Mouse (Mus musculus) hindbrain, embryonic 15.5 days (tissue): ENCODE results near the gene Supt7l. TPM values are rescaled to one million over a fixed set of nuclear protein-coding genes. Genes with fewer than 3 reads are reported as not detected.

Source experiments
- ATAC-seq: fragments of 200-750 bp; cut with Nextera tagmentation; 2 replicates; pipeline ENCODE4 v1.8.0; 2017; ENCODE audit warnings: low read depth, moderate number of reproducible peaks, moderate TSS enrichment; ENCODE audit not compliant: low FRiP score
- H3K27ac ChIP-seq: fragments of 300-500 bp; sonication (generic); replicated peaks from 2 replicates; pipeline ENCODE4 v1.5.1; 2015; ENCODE audit warnings: mild to moderate bottlenecking, inconsistent platforms
- H3K27me3 ChIP-seq: fragments of 300-500 bp; sonication (generic); 2 replicates; pipeline ENCODE4 v1.6.1; 2015; ENCODE audit warnings: control low read depth, inconsistent platforms
- H3K36me3 ChIP-seq: fragments of 300-500 bp; sonication (generic); 2 replicates; pipeline ENCODE4 v1.6.1; 2015; ENCODE audit warnings: control low read depth, inconsistent platforms
- H3K4me1 ChIP-seq: fragments of 300-500 bp; sonication (generic); replicated peaks from 2 replicates; pipeline ENCODE4 v1.6.1; 2015; ENCODE audit warnings: control low read depth, inconsistent platforms
- H3K4me2 ChIP-seq: fragments of 300-500 bp; sonication (generic); 2 replicates; pipeline ENCODE4 v1.6.1; 2015; ENCODE audit warnings: moderate library complexity, mild to moderate bottlenecking, inconsistent platforms
- H3K4me3 ChIP-seq: fragments of 300-500 bp; sonication (generic); 2 replicates; pipeline ENCODE4 v1.5.1; 2015; ENCODE audit warnings: mild to moderate bottlenecking, inconsistent platforms
- H3K9ac ChIP-seq: fragments of 300-500 bp; sonication (generic); 2 replicates; pipeline ENCODE4 v1.6.1; 2015; ENCODE audit warnings: inconsistent platforms
- H3K9me3 ChIP-seq: fragments of 300-500 bp; sonication (generic); 2 replicates; pipeline ENCODE4 v1.6.1; 2016; ENCODE audit warnings: control low read depth, inconsistent platforms
- WGBS: fragments of 180-500 bp; shearing (Covaris S2); methylation state at CpG from one replicate; pipeline ENCODE4 v1.1.7; 2015; 5-methylcytosine and 5-hydroxymethylcytosine counted together
- polyA plus RNA-seq: library from polyadenylated mRNA; unstranded; fragments of >200 nt; fragmentation: Nextera tagmentation; extraction: Ambion mirVana; gene quantifications from 2 replicates; pipeline ENCODE4 v1.2.1, GENCODE M21; 2015

Gene Supt7l
- polyA plus RNA-seq, 1 experiment from 2014 or later = 25.9 TPM

- 91% methylated on average over 3 of the region's 3 CpGs for WGBS
- Histone ChIP-seq H3K9me3 (no peaks in the 10 kb centered on the region), H3K4me1 (no peaks in the 10 kb centered on the region), H3K9ac (no peak overlapping the region), H3K27ac (no peak overlapping the region), H3K4me2 (no peak overlapping the region), H3K36me3 (0 out of 2 replicates have a peak, but pooled peaks cover 4% of the 10 kb centered on the region), H3K4me3 (no peak overlapping the region), H3K27me3 (no peaks in the 10 kb centered on the region)
- ATAC-seq = no peak
Observed at GRCm38 (mm10) chr5:31487889-31488288, 39.7 kb downstream of the Supt7l start.

GRCm38 (mm10) chr5:31485440-31485839 is 42.2 kb downstream of the Supt7l start, which contains the start of gene 4930548H24Rik:
Gene 4930548H24Rik, plus strand, starts transcription at chr5:31485740.
- H3K4me3 ChIP-seq = no peak within 1 kb of the TSS
- 97% methylated on average over 3 of the region's 3 CpGs for WGBS
- no peak for ATAC-seq
- no peaks in the 10 kb centered on the region for H3K4me1 ChIP-seq
- H3K36me3 ChIP-seq = peaks cover 23% of the 10 kb centered on the region
- no peak within 1 kb of the TSS for H3K4me2 ChIP-seq
- no peak within 1 kb of the TSS for H3K9ac ChIP-seq
- no peaks in the 10 kb centered on the region for H3K9me3 ChIP-seq
- no peak within 1 kb of the TSS for H3K27ac ChIP-seq
- H3K27me3 ChIP-seq = no peaks in the 10 kb centered on the region

- Histone ChIP-seq H3K4me3 (no peak overlapping the region), H3K27ac (no peak overlapping the region), H3K9me3 (no peaks in the 10 kb centered on the region), H3K4me1 (no peaks in the 10 kb centered on the region), H3K4me2 (no peak overlapping the region), H3K36me3 (peaks cover 71% of the 10 kb centered on the region), H3K27me3 (no peaks in the 10 kb centered on the region), H3K9ac (no peak overlapping the region)
- no peak for ATAC-seq
- 93% methylated on average over 4 of the region's 4 CpGs for WGBS
Observed at GRCm38 (mm10) chr5:31480536-31480935, 47.1 kb downstream of the Supt7l start.

- H3K27me3 ChIP-seq = no peaks in the 10 kb centered on the region
- no peak overlapping the region for H3K27ac ChIP-seq
- H3K4me3 ChIP-seq = no peak overlapping the region
- no peaks in the 10 kb centered on the region for H3K9me3 ChIP-seq
- H3K4me2 ChIP-seq = no peak overlapping the region
- peaks cover 95% of the 10 kb centered on the region for H3K36me3 ChIP-seq
- H3K4me1 ChIP-seq = no peaks in the 10 kb centered on the region
- 79% methylated on average over 7 of the region's 7 CpGs for WGBS
- H3K9ac ChIP-seq = no peak overlapping the region
- ATAC-seq = no peak
Observed at GRCm38 (mm10) chr5:31470334-31470733, 57.3 kb downstream of the Supt7l start.

GRCm38 (mm10) chr5:31469711-31470110 is 57.9 kb downstream of the Supt7l start:
- no peak overlapping the region for H3K27ac ChIP-seq
- no peak overlapping the region for H3K4me2 ChIP-seq
- 92% methylated on average over 6 of the region's 6 CpGs for WGBS
- H3K4me1 ChIP-seq = no peaks in the 10 kb centered on the region
- peaks cover 90% of the 10 kb centered on the region for H3K36me3 ChIP-seq
- H3K4me3 ChIP-seq = no peak overlapping the region
- no peak for ATAC-seq
- no peaks in the 10 kb centered on the region for H3K9me3 ChIP-seq
- no peak overlapping the region for H3K9ac ChIP-seq
- no peaks in the 10 kb centered on the region for H3K27me3 ChIP-seq

GRCm38 (mm10) chr5:31467798-31468197 is 59.8 kb downstream of the Supt7l start:
- H3K27ac ChIP-seq = no peak overlapping the region
- no peak overlapping the region for H3K4me2 ChIP-seq
- no peak overlapping the region for H3K4me3 ChIP-seq
- no peak for ATAC-seq
- H3K27me3 ChIP-seq = no peaks in the 10 kb centered on the region
- no peaks in the 10 kb centered on the region for H3K4me1 ChIP-seq
- H3K9me3 ChIP-seq = no peaks in the 10 kb centered on the region
- WGBS = 96% methylated on average over 3 of the region's 3 CpGs
- no peak overlapping the region for H3K9ac ChIP-seq
- peaks cover 71% of the 10 kb centered on the region for H3K36me3 ChIP-seq

Other genes starting within 250 kb of the Supt7l start
- 31.5 and 40.0 TPM in 2 replicates for gene Ift172, start 236.7 kb downstream of the Supt7l start, polyA plus RNA-seq
- gene Fndc4, start 231.7 kb downstream of the Supt7l start, polyA plus RNA-seq = 103 and 114 TPM in 2 replicates
- 0.19 and 0.24 TPM in 2 replicates for gene Gckr, start 230.4 kb downstream of the Supt7l start, polyA plus RNA-seq
- gene Zfp512, start 75.4 kb downstream of the Supt7l start, polyA plus RNA-seq = 113 and 117 TPM in 2 replicates
- gene 4930548H24Rik, start 42.1 kb downstream of the Supt7l start, polyA plus RNA-seq = not detected in 2 replicates
- gene Gpn1, start 33.1 kb downstream of the Supt7l start, polyA plus RNA-seq = 80.6 and 85.6 TPM in 2 replicates
- 31.8 and 32.0 TPM in 2 replicates for gene Slc4a1ap, start 812 bp downstream of the Supt7l start, polyA plus RNA-seq
- gene Mrpl33, start 69.1 kb upstream of the Supt7l start, polyA plus RNA-seq = 213 and 230 TPM in 2 replicates
- gene Rbks, start 169.8 kb upstream of the Supt7l start, polyA plus RNA-seq = 2.2 and 3.0 TPM in 2 replicates
- 47.7 and 52.8 TPM in 2 replicates for gene Babam2, start 169.9 kb upstream of the Supt7l start, polyA plus RNA-seq